Mouse (Mus musculus) hindbrain, embryonic 13.5 days (tissue): Measurements from ENCODE around the gene Pank2. TPM values are rescaled to one million over a fixed set of nuclear protein-coding genes. Genes with fewer than 3 reads are reported as not detected.
"Not testable (repeated sequence)": the region's sequence is repeated elsewhere in the genome, so short reads cannot be mapped to it uniquely, and the experiment has no call there.

ENCODE experiments used
- ATAC-seq: fragments of 200-750 bp; cut with Nextera tagmentation; 2 replicates; pipeline ENCODE4 v1.8.0; 2017; ENCODE audit warnings: moderate TSS enrichment; ENCODE audit not compliant: low FRiP score
- H3K27ac ChIP-seq: fragments of 300-500 bp; sonication (generic); 2 replicates; pipeline ENCODE4 v1.5.1; 2015; ENCODE audit warnings: inconsistent platforms, mild to moderate bottlenecking, moderate library complexity
- H3K27me3 ChIP-seq: fragments of 300-500 bp; sonication (generic); 2 replicates; pipeline ENCODE4 v1.6.1; 2015; ENCODE audit warnings: mild to moderate bottlenecking, inconsistent platforms
- H3K36me3 ChIP-seq: fragments of 300-500 bp; sonication (generic); 2 replicates; pipeline ENCODE4 v1.6.1; 2015; ENCODE audit warnings: mild to moderate bottlenecking, inconsistent platforms
- H3K4me1 ChIP-seq: fragments of 300-500 bp; sonication (generic); replicated peaks from 2 replicates; pipeline ENCODE4 v1.6.1; 2015; ENCODE audit warnings: inconsistent platforms
- H3K4me2 ChIP-seq: fragments of 300-500 bp; sonication (generic); 2 replicates; pipeline ENCODE4 v1.6.1; 2015; ENCODE audit warnings: inconsistent platforms, mild to moderate bottlenecking, moderate library complexity
- H3K4me3 ChIP-seq: fragments of 300-500 bp; sonication (generic); 2 replicates; pipeline ENCODE4 v1.5.1; 2015; ENCODE audit warnings: mild to moderate bottlenecking, inconsistent platforms
- H3K9ac ChIP-seq: fragments of 300-500 bp; sonication (generic); 2 replicates; pipeline ENCODE4 v1.6.1; 2015; ENCODE audit warnings: mild to moderate bottlenecking, inconsistent platforms
- H3K9me3 ChIP-seq: fragments of 300-500 bp; sonication (generic); 2 replicates; pipeline ENCODE4 v1.6.1; 2016; ENCODE audit warnings: inconsistent platforms
- WGBS: fragments of 180-500 bp; shearing (Covaris S2); methylation state at CpG from one replicate; pipeline ENCODE4 v1.1.7; 2015; 5-methylcytosine and 5-hydroxymethylcytosine counted together
- polyA plus RNA-seq: library from polyadenylated mRNA; unstranded; fragments of >200 nt; fragmentation: Nextera tagmentation; extraction: Ambion mirVana; gene quantifications from 2 replicates; pipeline ENCODE4 v1.2.1, GENCODE M21; 2015

The Pank2 gene
- 28.4 and 30.9 TPM in 2 replicates for polyA plus RNA-seq

DNA sequence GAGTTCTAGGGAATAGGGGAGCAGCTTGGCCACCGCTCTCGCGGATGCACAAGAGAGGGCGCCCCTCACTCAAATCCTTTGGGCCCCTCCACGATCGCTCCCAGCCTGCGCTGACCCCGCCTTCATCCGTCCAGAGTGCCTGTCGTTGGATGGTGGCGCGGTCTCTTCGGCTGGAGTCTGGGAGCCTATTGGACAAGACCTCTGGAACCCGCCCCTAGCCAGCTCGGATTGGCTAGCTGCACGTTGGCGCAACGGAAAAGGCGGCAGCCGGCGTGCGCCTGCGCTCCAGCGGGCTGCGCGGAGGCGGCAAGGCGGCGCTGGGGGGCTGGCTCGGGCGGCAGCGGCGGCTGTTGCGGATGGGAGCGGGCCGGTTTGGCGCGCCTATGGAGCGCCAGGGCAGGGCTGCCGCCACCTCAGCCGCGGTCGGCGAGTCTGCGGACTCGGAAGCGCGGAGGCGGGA is at the start of gene Pank2:
TSS of gene Pank2 (plus strand) at position 283 of the 460 bp plus-strand sequence.
- under 1% methylated on average over 44 of the region's 49 CpGs for WGBS
- H3K9ac ChIP-seq, result peak within 1 kb of the TSS; percentile 92
- H3K36me3 ChIP-seq, result no peaks in the 10 kb centered on the region
- peak within 1 kb of the TSS; percentile 84 for H3K4me3 ChIP-seq
- H3K4me1 ChIP-seq, result peaks cover 36% of the 10 kb centered on the region
- H3K4me2 ChIP-seq, result peak within 1 kb of the TSS; percentile 81
- no peaks in the 10 kb centered on the region for H3K27me3 ChIP-seq
- H3K9me3 ChIP-seq, result no peaks in the 10 kb centered on the region
- peak within 1 kb of the TSS; percentile 99 for H3K27ac ChIP-seq
- peak; percentile 100 for ATAC-seq

DNA sequence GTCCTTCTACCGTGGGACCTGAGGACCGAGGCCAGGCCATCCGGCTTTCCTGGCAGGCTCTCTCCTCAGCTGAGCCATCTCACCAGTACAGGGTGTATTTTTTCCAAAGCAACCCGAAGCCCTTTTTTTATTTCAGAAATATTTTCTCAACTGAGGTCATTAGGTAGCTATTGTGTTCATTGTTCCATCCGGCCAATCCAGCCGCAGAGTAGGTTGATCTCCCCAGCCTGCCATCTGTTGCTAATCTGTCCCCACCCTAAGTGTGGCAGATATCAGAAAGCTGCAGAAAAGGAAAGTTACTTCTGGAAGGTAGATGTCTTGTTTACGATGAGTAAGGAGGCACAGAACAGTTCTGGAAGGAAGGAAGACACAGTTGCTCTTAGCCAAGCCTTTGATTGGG is 48.5 kb upstream of the Pank2 start:
- Histone ChIP-seq H3K4me2 (no peak overlapping the region), H3K27ac (no peak overlapping the region), H3K4me1 (peaks cover 24% of the 10 kb centered on the region), H3K9ac (no peak overlapping the region), H3K27me3 (no peaks in the 10 kb centered on the region), H3K9me3 (no peaks in the 10 kb centered on the region), H3K4me3 (no peak overlapping the region), H3K36me3 (peaks cover 25% of the 10 kb centered on the region)
- WGBS, result 88% methylated on average over 7 of the region's 7 CpGs
- ATAC-seq, result no peak

DNA sequence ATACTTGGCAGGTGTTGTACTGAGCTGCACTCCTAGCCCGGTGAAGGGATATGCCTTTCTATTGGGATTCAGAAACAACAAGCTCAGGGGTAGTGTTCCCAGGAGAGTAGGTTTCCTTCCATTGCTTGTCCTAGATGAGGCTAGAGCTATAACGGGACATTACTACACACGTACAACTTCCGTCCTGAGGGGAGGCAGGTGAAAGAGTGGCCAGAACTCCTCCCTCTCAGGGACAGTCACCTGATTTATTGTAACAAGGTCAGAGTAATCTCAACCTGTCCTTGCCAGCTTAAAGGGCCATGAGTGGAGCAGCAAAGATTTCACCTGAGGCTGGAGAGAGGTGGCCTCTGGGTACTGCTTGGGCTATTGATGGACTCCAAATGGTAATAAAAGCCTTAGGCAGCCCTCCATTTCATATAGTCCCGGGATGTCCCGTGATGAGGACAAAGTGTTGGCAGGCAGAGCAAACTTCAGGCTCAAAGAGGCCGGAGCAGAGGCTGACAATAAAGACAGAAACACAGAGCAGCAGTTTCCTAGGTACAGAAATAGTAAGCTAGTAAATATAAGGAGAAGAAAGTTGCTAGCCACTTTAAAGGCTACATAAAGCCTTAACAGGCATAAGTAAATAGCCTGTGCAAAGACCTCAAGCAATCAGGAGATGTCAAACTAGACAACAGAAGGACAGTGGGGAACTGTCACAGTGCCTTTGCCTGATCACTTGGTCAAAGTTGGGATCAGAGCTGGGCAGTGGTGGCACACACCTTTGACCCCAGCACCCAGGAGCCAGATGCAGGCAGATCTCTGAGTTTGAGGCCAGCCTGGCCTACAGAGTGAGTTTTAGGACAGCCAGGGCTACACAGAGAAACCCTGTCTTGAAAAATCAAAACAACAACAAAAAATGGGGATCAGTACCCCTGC is 46.1 kb upstream of the Pank2 start:
- 87% methylated on average over 7 of the region's 7 CpGs for WGBS
- Histone ChIP-seq H3K9me3 (no peaks in the 10 kb centered on the region), H3K27me3 (no peaks in the 10 kb centered on the region), H3K4me2 (no peak overlapping the region), H3K4me3 (no peak overlapping the region), H3K9ac (no peak overlapping the region), H3K36me3 (peaks cover 25% of the 10 kb centered on the region), H3K27ac (no peak overlapping the region), H3K4me1 (peaks cover 11% of the 10 kb centered on the region)
- no peak for ATAC-seq

DNA sequence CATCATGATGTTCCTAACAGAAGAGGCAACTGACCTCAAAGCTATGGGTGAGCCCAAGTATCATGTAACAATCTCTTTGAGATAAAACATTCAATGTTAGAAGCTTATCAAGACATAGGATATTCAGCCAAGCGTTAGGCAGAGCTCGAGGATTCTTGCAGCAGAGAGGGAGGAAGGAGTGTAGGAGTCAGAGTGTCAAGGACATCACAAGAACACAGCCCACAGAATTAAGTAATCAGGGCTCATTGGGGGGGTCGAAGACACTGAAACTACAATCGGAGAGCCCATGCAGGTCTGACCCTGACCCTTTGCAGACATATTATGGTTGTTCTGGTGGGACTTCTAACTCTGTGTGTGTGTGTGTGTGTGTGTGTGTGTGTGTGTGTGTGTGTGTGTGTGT is 42.3 kb upstream of the Pank2 start:
- no peak overlapping the region for H3K4me3 ChIP-seq
- no peak overlapping the region for H3K4me2 ChIP-seq
- no peaks in the 10 kb centered on the region for H3K27me3 ChIP-seq
- WGBS, result 78% methylated on average over 4 of the region's 4 CpGs
- H3K4me1 ChIP-seq, result no peaks in the 10 kb centered on the region
- H3K36me3 ChIP-seq, result no peaks in the 10 kb centered on the region
- no peak for ATAC-seq
- no peak overlapping the region for H3K9ac ChIP-seq
- H3K27ac ChIP-seq, result no peak overlapping the region
- no peaks in the 10 kb centered on the region for H3K9me3 ChIP-seq

DNA sequence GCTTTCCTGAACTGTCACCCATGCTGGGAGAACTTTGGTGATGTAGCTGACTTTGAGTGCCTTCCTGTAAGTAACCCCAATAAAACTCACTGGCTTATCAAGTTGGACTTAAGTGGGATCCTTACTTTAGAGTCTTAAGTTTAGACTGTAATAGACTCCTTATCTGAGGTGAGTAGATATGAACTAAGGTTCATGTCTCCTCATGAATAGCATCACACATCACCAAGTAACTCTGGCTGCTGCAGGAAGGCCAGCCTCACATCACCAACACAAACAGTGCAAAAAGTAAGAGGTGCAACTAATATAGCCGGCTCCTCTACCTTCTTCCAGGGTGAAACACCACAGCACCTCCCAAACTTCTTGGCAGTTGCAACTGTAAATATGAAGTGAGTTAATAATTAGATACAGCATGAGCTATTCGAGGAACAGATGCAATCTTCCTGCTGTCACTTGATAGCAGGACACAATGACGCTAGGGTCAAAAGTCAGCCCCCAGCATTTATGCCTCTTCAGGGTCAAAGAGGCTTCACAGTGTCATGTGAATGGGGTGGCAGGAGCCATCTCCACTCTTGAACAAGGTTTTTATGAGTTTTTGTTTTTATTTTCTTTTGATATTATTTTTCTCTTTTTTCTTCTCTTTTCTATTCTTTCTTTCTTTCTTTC is 40.3 kb upstream of the Pank2 start:
- no peak overlapping the region for H3K4me3 ChIP-seq
- WGBS, result 74% methylated on average over 3 of the region's 3 CpGs
- H3K9me3 ChIP-seq, result no peaks in the 10 kb centered on the region
- H3K4me1 ChIP-seq, result no peaks in the 10 kb centered on the region
- H3K4me2 ChIP-seq, result no peak overlapping the region
- ATAC-seq, result no peak
- no peaks in the 10 kb centered on the region for H3K36me3 ChIP-seq
- H3K9ac ChIP-seq, result no peak overlapping the region
- H3K27me3 ChIP-seq, result no peaks in the 10 kb centered on the region
- no peak overlapping the region for H3K27ac ChIP-seq

DNA sequence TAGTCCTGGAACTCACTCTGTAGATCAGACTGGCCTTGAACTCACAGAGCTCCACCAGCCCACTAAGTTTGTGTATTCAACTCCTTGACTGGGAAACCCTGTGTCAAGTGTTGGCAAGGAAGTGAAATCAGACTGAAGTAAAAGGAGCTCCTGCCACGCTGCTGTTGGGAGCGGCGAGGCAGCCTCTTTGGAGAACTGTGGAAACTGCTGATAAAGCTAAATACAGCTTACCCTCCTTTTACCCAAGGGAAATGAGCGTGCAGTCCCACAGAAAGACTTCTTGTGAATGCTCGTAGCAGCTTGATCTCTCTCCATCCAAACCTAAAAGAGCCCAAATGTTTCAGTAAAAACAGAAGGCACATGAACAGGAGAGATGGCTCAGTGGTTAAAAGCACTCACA is 39.7 kb upstream of the Pank2 start:
- Histone ChIP-seq H3K36me3 (no peaks in the 10 kb centered on the region), H3K4me1 (no peaks in the 10 kb centered on the region), H3K27ac (no peak overlapping the region), H3K9ac (no peak overlapping the region), H3K9me3 (no peaks in the 10 kb centered on the region), H3K4me2 (no peak overlapping the region), H3K4me3 (no peak overlapping the region), H3K27me3 (no peaks in the 10 kb centered on the region)
- ATAC-seq, result no peak
- WGBS, result 56% methylated on average over 5 of the region's 5 CpGs

DNA sequence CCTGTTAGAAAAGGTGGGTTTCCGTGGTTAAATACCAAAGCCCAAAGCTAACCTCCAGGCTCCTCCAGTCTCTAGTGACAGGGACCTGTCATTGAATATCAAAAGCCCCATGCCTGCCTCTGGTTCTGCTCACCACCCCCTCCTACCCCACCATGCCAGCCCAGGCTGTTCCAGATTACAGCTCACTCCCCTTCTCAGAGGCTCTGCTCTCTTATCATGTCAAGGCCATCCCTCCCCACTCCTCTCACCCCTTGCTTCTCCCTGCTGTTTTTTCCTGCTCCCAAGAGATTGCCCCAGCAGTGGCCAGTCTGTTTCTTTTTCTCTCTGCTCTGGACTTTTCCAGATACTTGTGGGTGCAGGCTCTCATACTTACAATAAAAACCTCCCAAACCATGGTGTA is 38.7 kb upstream of the Pank2 start:
- Histone ChIP-seq H3K9me3 (no peaks in the 10 kb centered on the region), H3K4me3 (no peak overlapping the region), H3K4me1 (no peaks in the 10 kb centered on the region), H3K4me2 (no peak overlapping the region), H3K27ac (no peak overlapping the region), H3K27me3 (no peaks in the 10 kb centered on the region), H3K9ac (no peak overlapping the region), H3K36me3 (no peaks in the 10 kb centered on the region)
- 71% methylated on average over 1 of the region's 1 CpGs for WGBS
- no peak for ATAC-seq

DNA sequence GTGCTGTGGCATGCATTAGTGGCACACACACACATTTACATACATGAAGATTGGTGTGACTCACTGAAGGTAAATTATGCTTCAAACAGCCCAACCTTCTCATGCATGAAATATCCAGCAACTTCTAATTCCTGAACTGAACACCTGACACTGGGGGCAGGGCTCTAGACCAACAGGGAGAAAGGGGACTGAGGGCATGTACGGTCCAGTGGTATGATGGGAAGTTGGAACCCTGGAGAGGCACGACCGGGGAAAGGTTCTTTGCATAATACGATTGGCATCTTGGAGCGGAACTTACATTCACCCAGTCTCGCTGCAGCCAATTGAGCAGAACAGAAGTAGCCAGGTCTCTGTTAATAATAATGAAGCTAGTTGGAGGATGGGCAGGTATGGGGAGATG is 37.1 kb upstream of the Pank2 start:
- no peaks in the 10 kb centered on the region for H3K27me3 ChIP-seq
- no peak overlapping the region for H3K4me3 ChIP-seq
- no peak overlapping the region for H3K9ac ChIP-seq
- no peaks in the 10 kb centered on the region for H3K9me3 ChIP-seq
- WGBS, result 84% methylated on average over 6 of the region's 6 CpGs
- no peak overlapping the region for H3K4me2 ChIP-seq
- H3K36me3 ChIP-seq, result no peaks in the 10 kb centered on the region
- ATAC-seq, result no peak
- no peaks in the 10 kb centered on the region for H3K4me1 ChIP-seq
- no peak overlapping the region for H3K27ac ChIP-seq

DNA sequence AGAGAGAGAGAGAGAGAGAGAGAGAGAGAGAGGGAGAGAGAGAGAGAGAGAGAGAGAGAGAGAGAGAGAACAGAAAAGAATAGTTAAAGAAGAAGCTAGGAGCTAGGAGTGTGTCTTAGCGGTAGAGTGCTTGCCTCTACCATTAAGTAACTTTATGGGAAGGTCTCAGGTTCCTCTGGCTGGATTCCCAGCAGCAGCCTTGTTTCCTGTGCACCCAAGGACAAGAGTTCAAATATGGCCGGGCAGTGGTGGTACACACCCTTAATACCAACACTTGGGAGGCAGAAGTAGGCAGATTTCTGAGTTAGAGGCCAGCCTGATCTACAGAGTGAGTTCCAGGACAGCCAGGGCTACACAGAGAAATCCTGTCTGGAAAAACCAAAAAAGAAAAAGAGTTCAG is 35.6 kb upstream of the Pank2 start:
- H3K36me3 ChIP-seq, H3K9ac ChIP-seq, H3K4me3 ChIP-seq, H3K27ac ChIP-seq, H3K9me3 ChIP-seq, H3K4me1 ChIP-seq, ATAC-seq, H3K27me3 ChIP-seq, H3K4me2 ChIP-seq: not testable (repeated sequence)
- WGBS, result 91% methylated on average over 2 of the region's 2 CpGs

DNA sequence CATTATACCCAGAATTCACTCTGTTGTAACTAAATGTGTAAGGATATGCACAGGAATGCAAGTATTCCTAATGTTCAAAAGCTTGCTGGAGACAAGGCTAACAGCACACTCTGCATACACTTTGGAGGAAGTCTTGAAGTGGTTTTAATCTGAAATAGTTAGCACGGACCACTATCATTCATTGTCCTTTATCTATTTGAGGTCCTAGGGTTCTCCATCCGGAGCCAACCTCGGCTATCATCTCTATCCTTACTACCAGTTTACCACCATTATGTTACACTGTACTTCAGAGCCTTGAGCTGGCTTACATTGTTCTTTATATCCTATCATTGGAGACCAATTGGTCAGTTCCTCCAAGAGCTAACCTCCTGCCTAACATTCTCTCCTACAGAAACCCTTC is 35.1 kb upstream of the Pank2 start:
- no peak for ATAC-seq
- 89% methylated on average over 3 of the region's 3 CpGs for WGBS
- Histone ChIP-seq H3K36me3 (no peaks in the 10 kb centered on the region), H3K9me3 (no peaks in the 10 kb centered on the region), H3K27ac (no peak overlapping the region), H3K27me3 (no peaks in the 10 kb centered on the region), H3K4me1 (no peaks in the 10 kb centered on the region), H3K4me3 (no peak overlapping the region), H3K9ac (no peak overlapping the region), H3K4me2 (no peak overlapping the region)

DNA sequence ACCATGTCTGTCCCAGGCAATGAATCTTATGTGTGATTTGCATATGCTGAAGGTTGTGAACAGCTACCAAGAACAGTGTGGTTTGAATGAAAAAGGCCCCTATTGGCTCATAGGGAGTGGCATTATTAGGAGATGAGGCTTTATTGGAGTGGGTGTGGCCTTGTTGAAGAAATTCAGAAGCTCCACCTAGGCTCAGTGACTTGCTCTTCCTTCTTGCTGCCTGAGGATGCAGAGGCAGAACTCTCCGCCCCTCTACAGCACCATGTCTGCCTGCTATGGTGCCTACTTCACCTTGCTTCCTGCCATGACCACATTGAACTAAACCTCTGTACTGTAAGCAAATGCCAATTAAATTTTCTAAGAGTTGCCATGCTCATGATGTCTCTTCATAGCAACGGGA is 29.7 kb upstream of the Pank2 start:
- Histone ChIP-seq H3K4me3 (no peak overlapping the region), H3K36me3 (no peaks in the 10 kb centered on the region), H3K27ac (no peak overlapping the region), H3K9me3 (no peaks in the 10 kb centered on the region), H3K9ac (no peak overlapping the region), H3K4me2 (no peak overlapping the region), H3K4me1 (peaks cover 20% of the 10 kb centered on the region), H3K27me3 (no peaks in the 10 kb centered on the region)
- ATAC-seq, result no peak
- 85% methylated on average over 2 of the region's 2 CpGs for WGBS

DNA sequence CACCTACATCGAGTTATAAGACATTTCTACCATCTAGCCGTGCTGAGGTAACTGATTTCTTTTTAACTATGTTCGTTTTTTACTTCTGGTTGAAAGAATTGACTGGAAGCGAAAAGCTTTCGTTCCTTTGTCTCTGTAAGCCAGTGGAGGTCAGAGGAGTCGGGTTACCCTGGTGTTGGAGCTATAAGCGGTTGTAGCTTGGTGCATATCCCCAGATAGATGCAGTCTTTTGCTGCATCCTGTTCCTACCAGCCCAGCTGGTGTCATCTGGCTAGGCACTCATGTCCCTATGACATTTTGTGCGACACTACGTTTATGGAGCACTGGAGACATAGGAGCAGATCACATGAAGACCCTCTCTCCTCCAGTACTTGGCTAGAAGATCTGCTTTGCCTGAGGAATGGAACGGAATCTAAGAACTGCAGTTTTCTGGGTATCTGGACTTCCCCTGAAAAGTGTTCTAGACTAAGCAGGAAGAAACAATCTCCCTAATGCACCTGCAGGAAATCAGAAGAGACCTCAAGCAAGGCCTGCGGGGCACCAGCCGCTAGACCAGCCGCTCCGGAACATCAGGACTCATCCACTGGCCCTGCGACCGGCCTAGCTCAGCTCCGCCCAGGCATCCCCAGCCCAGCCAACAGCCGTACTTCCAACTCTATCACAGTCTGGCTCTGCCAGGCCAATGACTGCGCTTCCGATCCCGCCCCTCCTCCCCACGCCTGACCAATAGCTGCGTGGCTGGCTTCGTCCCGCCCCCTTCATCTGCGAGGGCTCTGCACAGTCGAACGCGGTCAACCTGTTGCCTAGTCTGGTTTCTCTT is 28.8 kb upstream of the Pank2 start, which contains the start of gene Mavs:
TSS of gene Mavs (plus strand) at position 757 of the 820 bp plus-strand sequence.
- peak within 1 kb of the TSS; percentile 48 for H3K4me3 ChIP-seq
- no peaks in the 10 kb centered on the region for H3K27me3 ChIP-seq
- 9% methylated on average over 29 of the region's 29 CpGs for WGBS
- no peaks in the 10 kb centered on the region for H3K36me3 ChIP-seq
- H3K9me3 ChIP-seq, result no peaks in the 10 kb centered on the region
- peak within 1 kb of the TSS; percentile 74 for H3K9ac ChIP-seq
- peaks cover 20% of the 10 kb centered on the region for H3K4me1 ChIP-seq
- peak; percentile 100 for ATAC-seq
- peak within 1 kb of the TSS; percentile 75 for H3K4me2 ChIP-seq
- no peak within 1 kb of the TSS for H3K27ac ChIP-seq
